Mouse (Mus musculus) heart, postnatal 0 days (tissue): ENCODE measurements around the gene Ube2k. TPM values are rescaled to one million over a fixed set of nuclear protein-coding genes. Genes with fewer than 3 reads are reported as not detected.

Experiments used
- ATAC-seq: fragments of 200-750 bp; cut with Nextera tagmentation; 2 replicates; pipeline ENCODE4 v1.8.0; 2017; ENCODE audit warnings: low read depth, moderate number of reproducible peaks, moderate library complexity; ENCODE audit not compliant: insufficient read depth
- DNase-seq: peaks from one replicate; pipeline ENCODE4 v3.0.0-alpha.2; 2016; ENCODE audit warnings: low spot score
- H3K27ac ChIP-seq: fragments of 300-500 bp; sonication (generic); 2 replicates; pipeline ENCODE4 v1.5.1; 2014; ENCODE audit warnings: low read depth, mild to moderate bottlenecking
- H3K27me3 ChIP-seq: fragments of 300-500 bp; sonication (generic); 2 replicates; pipeline ENCODE4 v1.6.1; 2014; ENCODE audit warnings: low read length, mixed read lengths; ENCODE audit not compliant: control insufficient read depth, insufficient read depth
- H3K36me3 ChIP-seq: fragments of 300-500 bp; sonication (generic); replicated peaks from 2 replicates; pipeline ENCODE4 v1.6.1; 2014; ENCODE audit warnings: low read length, mixed read lengths; ENCODE audit not compliant: control insufficient read depth, insufficient read depth
- H3K4me1 ChIP-seq: fragments of 300-500 bp; sonication (generic); 2 replicates; pipeline ENCODE4 v1.6.1; 2014; ENCODE audit warnings: antibody characterized with exemption; ENCODE audit not compliant: control insufficient read depth, insufficient read depth
- H3K4me2 ChIP-seq: fragments of 300-500 bp; sonication (generic); 2 replicates; pipeline ENCODE4 v1.6.1; 2014; ENCODE audit warnings: low read depth, mild to moderate bottlenecking, low read length, moderate library complexity
- H3K4me3 ChIP-seq: fragments of 300-500 bp; sonication (generic); 2 replicates; pipeline ENCODE4 v1.5.1; 2014; ENCODE audit warnings: low read depth, low read length
- H3K9ac ChIP-seq: fragments of 300-500 bp; sonication (generic); replicated peaks from 2 replicates; pipeline ENCODE4 v1.6.1; 2014; ENCODE audit warnings: low read depth, low read length, mixed read lengths
- H3K9me3 ChIP-seq: fragments of 300-500 bp; sonication (generic); replicated peaks from 2 replicates; pipeline ENCODE4 v1.6.1; 2016; ENCODE audit warnings: low read length; ENCODE audit not compliant: control insufficient read depth
- CTCF ChIP-seq: IDR thresholded peaks from 2 replicates; pipeline ENCODE4 v1.5.1; 2016; ENCODE audit warnings: antibody characterized with exemption, control low read depth, low read depth
- EP300 ChIP-seq: IDR thresholded peaks from 2 replicates; pipeline ENCODE4 v1.6.1; 2016; ENCODE audit warnings: antibody characterized with exemption, low read depth
- WGBS: fragments of 180-500 bp; shearing (Covaris S2); extraction: QIAGEN DNeasy Blood & Tissue Kit; methylation state at CpG from one replicate; pipeline ENCODE4 v1.1.7; 2014; 5-methylcytosine and 5-hydroxymethylcytosine counted together
- polyA plus RNA-seq: library from polyadenylated mRNA; unstranded; fragments of >200 nt; fragmentation: Nextera tagmentation; extraction: Ambion mirVana; gene quantifications from 2 replicates; pipeline ENCODE4 v1.2.1, GENCODE M21; 2015
- total RNA-seq: library from RNA; depleted of rRNA; stranded (reverse); fragments of >200 nt; gene quantifications from 2 replicates; pipeline ENCODE4 v1.2.3, GENCODE M21; 2014; ENCODE audit warnings: low replicate concordance; rRNA removed

The Ube2k gene
- total RNA-seq = 19.5 and 21.2 TPM in 2 replicates
- 125 and 132 TPM in 2 replicates for polyA plus RNA-seq

- peaks cover 15% of the 10 kb centered on the region for H3K4me1 ChIP-seq
- peak within 1 kb of the TSS; percentile 88 for H3K9ac ChIP-seq
- under 1% methylated on average over 64 of the region's 66 CpGs for WGBS
- H3K4me3 ChIP-seq = peak within 1 kb of the TSS; percentile 85
- H3K27ac ChIP-seq = peak within 1 kb of the TSS; percentile 99
- H3K36me3 ChIP-seq = no peaks in the 10 kb centered on the region
- H3K9me3 ChIP-seq = no peaks in the 10 kb centered on the region
- peak within 1 kb of the TSS; percentile 77 for H3K4me2 ChIP-seq
- no peaks in the 10 kb centered on the region for H3K27me3 ChIP-seq
- TF ChIP-seq EP300 = no peak
- TF ChIP-seq CTCF = no peak
- DNase-seq = peak; percentile 88
- ATAC-seq = peak; percentile 98
Observed at GRCm38 (mm10) chr5:65536751-65537419, at the start of gene Ube2k, which contains the start of gene Smim14. Gene Ube2k, plus strand, starts transcription at chr5:65537233. Gene Smim14, minus strand, starts transcription at chr5:65537184.

- TF ChIP-seq EP300 (no peak), CTCF (no peak)
- Histone ChIP-seq H3K27ac (peak overlapping the region; percentile 86), H3K36me3 (no peaks in the 10 kb centered on the region), H3K4me2 (peak overlapping the region; percentile 22), H3K9ac (no peak overlapping the region), H3K27me3 (no peaks in the 10 kb centered on the region), H3K9me3 (no peaks in the 10 kb centered on the region), H3K4me1 (peaks cover 46% of the 10 kb centered on the region), H3K4me3 (no peak overlapping the region)
- peak; percentile 58 for DNase-seq
- WGBS = 40% methylated on average over 10 of the region's 10 CpGs
- ATAC-seq = peak; percentile 52
Observed at GRCm38 (mm10) chr5:65487381-65487780, 49.7 kb upstream of the Ube2k start.

- no peaks in the 10 kb centered on the region for H3K9me3 ChIP-seq
- H3K27me3 ChIP-seq = no peaks in the 10 kb centered on the region
- H3K4me2 ChIP-seq = no peak overlapping the region
- H3K36me3 ChIP-seq = no peaks in the 10 kb centered on the region
- H3K27ac ChIP-seq = no peak overlapping the region
- peaks cover 46% of the 10 kb centered on the region for H3K4me1 ChIP-seq
- ATAC-seq (no peak), DNase-seq (no peak)
- no peak overlapping the region for H3K4me3 ChIP-seq
- 64% methylated on average over 7 of the region's 7 CpGs for WGBS
- H3K9ac ChIP-seq = no peak overlapping the region
- TF ChIP-seq EP300 (no peak), CTCF (no peak)
Observed at GRCm38 (mm10) chr5:65488725-65489124, 48.3 kb upstream of the Ube2k start.

GRCm38 (mm10) chr5:65489830-65490229, 47.2 kb upstream of the Ube2k start:
- WGBS = 22% methylated on average over 4 of the region's 4 CpGs
- Histone ChIP-seq H3K27ac (0 out of 2 replicates have a peak overlapping the region, but pooled peaks have one; percentile 3), H3K27me3 (no peaks in the 10 kb centered on the region), H3K4me3 (no peak overlapping the region), H3K4me1 (peaks cover 42% of the 10 kb centered on the region), H3K4me2 (peak overlapping the region; percentile 11; the same call in 1 of the 2 replicates), H3K36me3 (no peaks in the 10 kb centered on the region), H3K9ac (no peak overlapping the region), H3K9me3 (no peaks in the 10 kb centered on the region)
- peak; percentile 58 for DNase-seq
- no peak for TF ChIP-seq CTCF
- ATAC-seq = no peak

- H3K36me3 ChIP-seq = no peaks in the 10 kb centered on the region
- peak overlapping the region; percentile 98 for H3K27ac ChIP-seq
- peak; percentile 57 for DNase-seq
- no peak for TF ChIP-seq EP300
- no peak for TF ChIP-seq CTCF
- H3K4me3 ChIP-seq = peak overlapping the region; percentile 79
- no peaks in the 10 kb centered on the region for H3K9me3 ChIP-seq
- H3K4me1 ChIP-seq = peaks cover 40% of the 10 kb centered on the region
- H3K4me2 ChIP-seq = peak overlapping the region; percentile 93
- peak overlapping the region; percentile 91 for H3K9ac ChIP-seq
- ATAC-seq = peak; percentile 77
- whole genome bisulfite sequencing = under 1% methylated on average over 44 of the region's 57 CpGs
- no peaks in the 10 kb centered on the region for H3K27me3 ChIP-seq
Observed at GRCm38 (mm10) chr5:65491767-65492715, 45.0 kb upstream of the Ube2k start.
